Mouse (Mus musculus) neural tube, embryonic 12.5 days (tissue): Measurements from ENCODE around the gene Vopp1. TPM values are rescaled to one million over a fixed set of nuclear protein-coding genes. Genes with fewer than 3 reads are reported as not detected.
"Not testable (repeated sequence)": the region's sequence is repeated elsewhere in the genome, so short reads cannot be mapped to it uniquely, and the experiment has no call there.

Experiments used
- ATAC-seq: fragments of 200-750 bp; cut with Nextera tagmentation; 2 replicates; pipeline ENCODE4 v1.8.0; 2017; ENCODE audit warnings: low read depth, mild to moderate bottlenecking, moderate TSS enrichment, moderate library complexity; ENCODE audit not compliant: low FRiP score
- H3K27ac ChIP-seq: fragments of 300-500 bp; sonication (generic); 2 replicates; pipeline ENCODE4 v1.5.1; 2016
- H3K27me3 ChIP-seq: fragments of 300-500 bp; sonication (generic); replicated peaks from 2 replicates; pipeline ENCODE4 v1.6.1; 2016; ENCODE audit warnings: mild to moderate bottlenecking
- H3K36me3 ChIP-seq: fragments of 300-500 bp; sonication (generic); 2 replicates; pipeline ENCODE4 v1.6.1; 2016; ENCODE audit warnings: mild to moderate bottlenecking
- H3K4me1 ChIP-seq: fragments of 300-500 bp; sonication (generic); 2 replicates; pipeline ENCODE4 v1.6.1; 2016
- H3K4me2 ChIP-seq: fragments of 300-500 bp; sonication (generic); replicated peaks from 2 replicates; pipeline ENCODE4 v1.6.1; 2016; ENCODE audit warnings: mild to moderate bottlenecking
- H3K4me3 ChIP-seq: fragments of 300-500 bp; sonication (generic); 2 replicates; pipeline ENCODE4 v1.5.1; 2016
- H3K9ac ChIP-seq: fragments of 300-500 bp; sonication (generic); 2 replicates; pipeline ENCODE4 v1.6.1; 2016; ENCODE audit warnings: mild to moderate bottlenecking
- H3K9me3 ChIP-seq: fragments of 300-500 bp; sonication (generic); 2 replicates; pipeline ENCODE4 v1.6.1; 2016; ENCODE audit warnings: mild to moderate bottlenecking
- WGBS: fragments of 180-500 bp; shearing (Covaris S2); methylation state at CpG from one replicate; pipeline ENCODE4 v1.1.7; 2016; 5-methylcytosine and 5-hydroxymethylcytosine counted together
- polyA plus RNA-seq: library from polyadenylated mRNA; unstranded; fragments of >200 nt; fragmentation: Nextera tagmentation; extraction: Ambion mirVana; gene quantifications from 2 replicates; pipeline ENCODE4 v1.2.1, GENCODE M21; 2016

The Vopp1 gene
- polyA plus RNA-seq: 111 and 116 TPM in 2 replicates

DNA sequence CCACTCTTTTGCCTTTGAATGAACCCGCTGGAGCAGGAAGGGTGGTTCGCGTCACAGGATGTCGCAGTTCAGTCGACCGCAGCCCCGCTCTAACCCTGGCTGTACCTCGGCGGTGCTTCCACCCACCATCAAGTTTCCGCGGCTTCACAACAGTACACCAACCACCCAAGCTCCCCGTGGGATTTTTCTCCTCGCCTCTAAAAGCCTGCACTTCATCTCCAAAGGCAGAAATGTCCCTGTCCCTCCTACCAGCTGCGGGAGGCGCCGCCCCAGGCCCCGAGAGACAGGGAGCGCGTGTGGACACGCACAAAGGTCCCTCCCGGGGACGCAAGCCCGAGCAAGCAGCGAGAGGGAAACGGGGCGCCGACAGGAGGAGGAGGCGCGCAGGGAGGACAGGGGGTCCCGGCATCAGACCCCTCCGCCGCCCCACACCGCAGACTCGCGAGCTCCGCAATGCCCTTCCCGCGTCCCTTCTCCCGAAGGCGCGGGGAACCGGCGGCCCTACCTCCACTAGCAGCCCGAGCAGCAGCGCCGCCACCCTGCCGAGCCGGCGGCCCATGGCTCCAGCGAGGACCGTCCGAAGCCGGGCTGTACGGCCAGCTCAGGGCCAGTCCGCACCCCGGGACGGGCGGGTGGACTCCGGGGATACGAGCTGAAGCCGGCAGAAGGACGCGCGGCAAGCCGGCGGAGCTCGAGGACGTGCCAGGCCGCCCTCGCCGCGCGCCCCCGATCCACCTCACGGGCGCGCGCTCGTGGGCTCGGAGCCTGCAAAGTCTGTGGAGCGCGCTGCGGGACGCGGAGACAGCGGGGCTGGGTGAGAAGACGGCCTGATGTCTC, at the start of gene Vopp1:
Vopp1 (minus strand) TSS at position 738 of the 837 bp plus-strand sequence.
- H3K36me3 ChIP-seq: no peaks in the 10 kb centered on the region
- H3K4me1 ChIP-seq: peaks cover 5% of the 10 kb centered on the region
- under 1% methylated on average over 87 of the region's 87 CpGs for WGBS
- no peaks in the 10 kb centered on the region for H3K27me3 ChIP-seq
- no peaks in the 10 kb centered on the region for H3K9me3 ChIP-seq
- peak within 1 kb of the TSS; percentile 85 for H3K4me3 ChIP-seq
- peak within 1 kb of the TSS; percentile 65 for H3K4me2 ChIP-seq
- H3K27ac ChIP-seq: peak within 1 kb of the TSS; percentile 89
- peak within 1 kb of the TSS; percentile 97 for H3K9ac ChIP-seq
- ATAC-seq: peak; percentile 90

DNA sequence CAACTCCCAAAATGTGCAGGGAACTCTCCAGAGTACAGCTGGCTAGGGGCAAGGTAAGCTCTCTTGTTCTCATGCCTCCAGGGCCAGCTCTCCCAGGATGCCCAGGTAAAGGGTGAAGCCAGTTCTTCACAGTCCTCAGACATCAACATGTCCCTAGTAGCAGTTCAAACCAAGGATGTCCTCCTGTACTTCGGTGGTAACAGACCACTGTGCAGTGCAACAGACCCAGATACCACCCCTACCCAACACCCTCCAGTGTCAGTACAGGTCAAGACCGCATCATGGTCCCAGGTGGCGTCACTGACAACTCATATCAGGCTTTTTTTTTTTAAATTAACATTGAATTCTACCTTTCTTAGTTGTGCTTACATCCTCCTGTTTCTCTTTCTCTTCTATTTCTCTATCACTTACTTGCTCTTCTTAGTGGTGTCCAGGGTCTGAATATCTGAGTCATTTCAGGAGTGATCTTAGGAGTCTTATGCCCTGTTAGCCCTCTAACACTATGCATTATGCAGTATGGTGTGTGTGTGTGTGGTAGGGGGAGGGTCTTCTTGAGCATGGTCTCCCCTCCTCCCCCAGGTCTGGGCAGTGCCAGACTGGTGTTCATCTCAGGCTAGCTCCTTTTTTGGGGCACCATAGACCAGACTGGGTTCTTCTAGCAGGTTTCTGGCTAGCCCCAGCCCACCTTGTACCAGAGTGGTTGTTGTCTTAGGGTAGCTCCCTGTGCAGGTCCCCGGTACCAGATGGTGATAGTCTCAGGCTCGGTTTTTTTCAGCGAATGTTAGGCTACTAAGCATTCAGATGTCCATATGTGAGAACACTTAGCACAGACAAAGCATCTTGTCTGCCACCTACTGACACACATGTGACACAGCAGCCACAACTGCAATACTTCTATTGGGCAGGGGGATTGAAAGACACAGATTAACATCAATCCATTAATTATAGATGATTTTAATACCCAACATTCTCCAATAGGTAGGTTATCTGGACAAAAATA, 34.4 kb upstream of the Vopp1 start:
- peak overlapping the region; percentile 36 for H3K4me2 ChIP-seq
- H3K4me1 ChIP-seq: no peaks in the 10 kb centered on the region
- no peak overlapping the region for H3K4me3 ChIP-seq
- peak; percentile 91 for ATAC-seq
- H3K27ac ChIP-seq: no peak overlapping the region
- no peaks in the 10 kb centered on the region for H3K36me3 ChIP-seq
- H3K27me3 ChIP-seq: no peaks in the 10 kb centered on the region
- H3K9ac ChIP-seq: no peak overlapping the region
- 50% methylated on average over 6 of the region's 6 CpGs for WGBS
- H3K9me3 ChIP-seq: no peaks in the 10 kb centered on the region

- 91% methylated on average over 5 of the region's 5 CpGs for WGBS
- H3K27ac ChIP-seq, H3K4me1 ChIP-seq, H3K9ac ChIP-seq, H3K36me3 ChIP-seq, ATAC-seq, H3K9me3 ChIP-seq, H3K4me2 ChIP-seq, H3K4me3 ChIP-seq, H3K27me3 ChIP-seq: not testable (repeated sequence)
Measured at GRCm38 (mm10) chr6:57851177-57851576, 26.2 kb upstream of the Vopp1 start.

GRCm38 (mm10) chr6:57850286-57850685, 25.3 kb upstream of the Vopp1 start, which contains the start of gene Vmn1r21:
Gene Vmn1r21, minus strand, starts transcription at chr6:57850343.
- Histone ChIP-seq H3K4me1 (no peaks in the 10 kb centered on the region), H3K27me3 (no peaks in the 10 kb centered on the region), H3K4me3 (no peak within 1 kb of the TSS), H3K36me3 (no peaks in the 10 kb centered on the region), H3K27ac (no peak within 1 kb of the TSS), H3K9me3 (no peaks in the 10 kb centered on the region), H3K9ac (no peak within 1 kb of the TSS), H3K4me2 (no peak within 1 kb of the TSS)
- no peak for ATAC-seq
- 66% methylated on average over 1 of the region's 1 CpGs for WGBS

DNA sequence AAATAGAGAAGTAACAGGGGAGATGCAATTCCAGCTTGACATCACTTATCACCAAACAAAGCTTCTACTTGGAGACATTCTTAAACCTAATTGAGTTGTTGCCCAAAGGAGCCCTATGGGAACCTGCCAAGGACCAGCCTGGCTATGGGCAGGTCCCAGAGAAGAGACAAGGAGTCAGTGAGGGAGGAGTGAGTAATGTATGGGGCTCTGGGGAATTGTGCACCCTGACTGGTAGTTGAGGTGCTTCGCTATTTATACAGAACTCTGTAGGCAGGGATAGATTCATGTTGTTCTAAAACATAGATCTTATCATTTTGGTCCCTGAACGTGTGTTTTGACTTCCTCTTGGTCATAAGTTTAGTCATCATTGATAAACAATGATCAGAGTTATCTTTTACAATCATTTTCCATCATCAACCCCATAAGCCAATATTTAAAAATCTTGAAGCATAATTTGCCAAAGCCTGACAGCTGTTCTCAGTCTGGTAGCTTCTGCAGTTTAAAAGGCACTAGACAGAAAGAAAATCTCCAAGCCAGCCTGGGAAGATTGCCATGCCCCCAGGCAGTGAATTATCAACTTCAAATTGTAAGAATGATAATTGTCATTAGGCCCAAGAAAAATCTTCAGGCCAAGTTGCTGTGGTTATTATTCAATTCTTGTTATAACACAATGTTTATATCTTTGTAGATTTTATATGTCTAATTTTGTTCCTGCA, 14.9 kb upstream of the Vopp1 start:
- H3K4me1 ChIP-seq: no peaks in the 10 kb centered on the region
- H3K4me2 ChIP-seq: no peak overlapping the region
- H3K36me3 ChIP-seq: no peaks in the 10 kb centered on the region
- no peak for ATAC-seq
- H3K27me3 ChIP-seq: no peaks in the 10 kb centered on the region
- no peak overlapping the region for H3K4me3 ChIP-seq
- H3K9me3 ChIP-seq: no peaks in the 10 kb centered on the region
- 96% methylated on average over 2 of the region's 2 CpGs for WGBS
- H3K27ac ChIP-seq: no peak overlapping the region
- no peak overlapping the region for H3K9ac ChIP-seq

- WGBS: 7% methylated on average over 5 of the region's 5 CpGs
- peak overlapping the region; percentile 89; the same call in 1 of the 2 replicates for H3K27ac ChIP-seq
- no peaks in the 10 kb centered on the region for H3K27me3 ChIP-seq
- peak overlapping the region; percentile 97 for H3K9ac ChIP-seq
- H3K4me2 ChIP-seq: peak overlapping the region; percentile 65
- no peaks in the 10 kb centered on the region for H3K9me3 ChIP-seq
- peak overlapping the region; percentile 85 for H3K4me3 ChIP-seq
- no peak; the same call in none of the 2 replicates for ATAC-seq
- peaks cover 5% of the 10 kb centered on the region for H3K4me1 ChIP-seq
- H3K36me3 ChIP-seq: no peaks in the 10 kb centered on the region
Measured at GRCm38 (mm10) chr6:57825259-57825715, 328 bp upstream of the Vopp1 start.

DNA sequence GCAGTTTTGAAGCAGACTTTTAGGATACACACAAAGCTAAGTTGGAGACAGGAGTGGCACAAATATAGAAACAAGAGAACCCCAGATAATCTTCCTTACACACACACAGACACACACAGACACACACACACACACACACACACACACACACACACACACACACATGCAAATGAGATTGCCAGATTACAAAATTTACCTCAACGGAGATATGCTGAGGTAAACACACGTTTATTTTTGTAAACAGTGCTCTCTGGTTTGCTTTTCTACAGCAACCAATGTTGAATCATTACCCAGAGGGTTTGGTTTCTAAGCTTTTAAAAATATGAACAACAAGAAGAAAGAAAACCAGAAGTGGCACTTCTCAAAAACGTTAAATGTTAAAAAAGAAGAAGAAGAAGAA, 1.5 kb downstream of the Vopp1 start:
- Histone ChIP-seq H3K4me2 (peak overlapping the region; percentile 65), H3K27me3 (no peaks in the 10 kb centered on the region), H3K27ac (no peak overlapping the region), H3K4me3 (peak overlapping the region; percentile 18; the same call in 1 of the 2 replicates), H3K9ac (0 out of 2 replicates have a peak overlapping the region, but pooled peaks have one; percentile 21), H3K4me1 (peaks cover 5% of the 10 kb centered on the region), H3K36me3 (no peaks in the 10 kb centered on the region), H3K9me3 (no peaks in the 10 kb centered on the region)
- no peak for ATAC-seq
- 39% methylated on average over 3 of the region's 3 CpGs for WGBS

DNA sequence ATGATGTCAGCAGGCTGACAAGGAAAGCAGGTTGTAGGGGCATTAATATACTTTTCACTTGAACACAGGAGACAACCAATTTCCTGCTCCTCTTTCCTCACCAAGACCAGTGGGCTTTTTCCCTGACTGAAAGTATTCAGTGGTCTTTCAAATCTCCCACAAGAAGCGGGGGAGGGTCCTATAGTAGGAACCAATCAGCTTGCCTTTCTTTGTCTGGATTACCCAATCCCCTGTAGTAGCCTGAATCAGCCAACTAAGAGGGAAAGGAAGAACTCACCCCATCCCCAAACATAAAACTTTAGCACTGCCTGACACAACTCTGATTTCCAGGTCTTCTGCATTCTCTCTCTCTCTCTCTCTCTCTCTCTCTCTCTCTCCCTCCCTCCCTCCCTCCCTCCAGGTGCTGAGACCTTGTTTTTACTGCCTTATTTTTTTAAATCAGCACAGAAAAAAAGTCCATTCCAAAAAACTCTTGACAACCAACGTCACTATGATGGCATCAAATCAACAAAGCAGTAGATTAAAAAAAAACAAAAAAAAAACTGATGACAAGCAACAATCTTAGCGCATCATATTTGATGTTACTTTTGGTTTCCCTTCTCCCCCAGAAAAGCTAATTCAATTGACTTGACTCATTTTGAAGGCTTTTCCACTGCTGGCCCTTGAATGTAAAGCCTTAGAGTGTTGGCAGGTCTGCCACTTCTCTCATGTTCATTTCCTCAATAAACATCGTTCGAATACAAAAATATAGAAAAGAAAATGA, 2.1 kb downstream of the Vopp1 start:
- Histone ChIP-seq H3K27ac (no peak overlapping the region), H3K4me3 (no peak overlapping the region), H3K4me2 (peak overlapping the region; percentile 65)

GRCm38 (mm10) chr6:57814436-57814940, 10.5 kb downstream of the Vopp1 start:
- H3K27ac ChIP-seq: no peak overlapping the region
- no peaks in the 10 kb centered on the region for H3K27me3 ChIP-seq
- H3K4me3 ChIP-seq: no peak overlapping the region
- no peak overlapping the region for H3K4me2 ChIP-seq
- H3K9ac ChIP-seq: no peak overlapping the region
- ATAC-seq: no peak
- no peaks in the 10 kb centered on the region for H3K36me3 ChIP-seq
- no peaks in the 10 kb centered on the region for H3K4me1 ChIP-seq
- 90% methylated on average over 2 of the region's 2 CpGs for WGBS
- H3K9me3 ChIP-seq: no peaks in the 10 kb centered on the region

More for the DNA sequence above, 2.1 kb downstream of the Vopp1 start:
- no peaks in the 10 kb centered on the region for H3K9me3 ChIP-seq
- ATAC-seq: peak; percentile 61
- 75% methylated on average over 5 of the region's 5 CpGs for whole genome bisulfite sequencing
- H3K27me3 ChIP-seq: no peaks in the 10 kb centered on the region
- H3K9ac ChIP-seq: 0 out of 2 replicates have a peak overlapping the region, but pooled peaks have one; percentile 21
- H3K4me1 ChIP-seq: peaks cover 5% of the 10 kb centered on the region
- H3K36me3 ChIP-seq: no peaks in the 10 kb centered on the region

- Histone ChIP-seq H3K4me3 (no peak overlapping the region), H3K4me1 (no peaks in the 10 kb centered on the region), H3K36me3 (peaks cover 5% of the 10 kb centered on the region; the same call in 1 of the 2 replicates), H3K27me3 (no peaks in the 10 kb centered on the region), H3K9me3 (no peaks in the 10 kb centered on the region), H3K9ac (no peak overlapping the region), H3K27ac (no peak overlapping the region), H3K4me2 (no peak overlapping the region)
- WGBS: 91% methylated on average over 3 of the region's 3 CpGs
- ATAC-seq: no peak
Measured at GRCm38 (mm10) chr6:57811748-57812730, 12.9 kb downstream of the Vopp1 start.
